Mouse (Mus musculus) lung, adult 2 months (tissue): ENCODE measurements around the gene Pamr1.

Experiments used
- CTCF ChIP-seq: fragments of 200-500 bp; IDR thresholded peaks from 2 replicates; pipeline ENCODE4 v1.5.1; 2011; ENCODE audit warnings: mild to moderate bottlenecking, low read length, control low read depth; ENCODE audit not compliant: insufficient read depth
- POLR2A ChIP-seq: fragments of 200-500 bp; IDR thresholded peaks from 2 replicates; pipeline ENCODE4 v1.6.1; 2011; ENCODE audit warnings: low read depth, mild to moderate bottlenecking, control low read depth, low read length, borderline replicate concordance; ENCODE audit errors: extremely low read depth

GRCm38 (mm10) chr2:102616637-102617036, 66.8 kb downstream of the Pamr1 start:
- TF ChIP-seq CTCF = no peak
- TF ChIP-seq POLR2A = no peak
